Mouse (Mus musculus): ENCODE data around the gene Ccz1.
A peak's percentile ranks its signal among the peaks of the same experiment; 100 is the strongest.

Ccz1 gene

GRCm38 (mm10) chr5:143993849-143994248 is 20.8 kb downstream of the Ccz1 start:
- DNase-seq (ENCODE audit: low spot score) = no peak

DNA sequence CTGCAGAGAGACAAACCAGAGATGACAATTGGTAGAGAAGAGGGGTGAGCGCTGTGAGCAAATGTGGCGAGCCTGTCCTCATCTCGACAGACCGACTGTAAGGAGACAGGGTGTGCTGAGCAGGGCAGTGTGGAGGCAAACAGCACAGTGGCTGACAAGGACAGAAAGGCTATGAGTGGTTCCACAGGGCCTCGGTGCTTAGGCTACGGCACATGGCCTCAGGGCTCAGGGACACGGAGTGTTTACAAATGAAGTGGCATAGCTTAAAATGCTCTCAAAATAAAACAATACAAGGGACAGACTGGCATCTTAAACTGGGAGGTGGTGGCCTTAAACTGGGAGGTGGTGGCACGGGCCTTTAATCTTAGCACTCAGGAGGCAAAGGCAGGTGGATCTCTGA is 21.4 kb downstream of the Ccz1 start:
- peak; percentile 54 for DNase-seq (ENCODE audit: low spot score)

- DNase-seq (ENCODE audit: low spot score) = peak; percentile 92
Observed at GRCm38 (mm10) chr5:143992661-143993060, 22.0 kb downstream of the Ccz1 start.

GRCm38 (mm10) chr5:143990086-143990485 is 24.6 kb downstream of the Ccz1 start:
- no peak for DNase-seq (ENCODE audit: low spot score)

- no peak for DNase-seq (ENCODE audit: low spot score)
Observed at GRCm38 (mm10) chr5:143989046-143989445, 25.6 kb downstream of the Ccz1 start.

DNA sequence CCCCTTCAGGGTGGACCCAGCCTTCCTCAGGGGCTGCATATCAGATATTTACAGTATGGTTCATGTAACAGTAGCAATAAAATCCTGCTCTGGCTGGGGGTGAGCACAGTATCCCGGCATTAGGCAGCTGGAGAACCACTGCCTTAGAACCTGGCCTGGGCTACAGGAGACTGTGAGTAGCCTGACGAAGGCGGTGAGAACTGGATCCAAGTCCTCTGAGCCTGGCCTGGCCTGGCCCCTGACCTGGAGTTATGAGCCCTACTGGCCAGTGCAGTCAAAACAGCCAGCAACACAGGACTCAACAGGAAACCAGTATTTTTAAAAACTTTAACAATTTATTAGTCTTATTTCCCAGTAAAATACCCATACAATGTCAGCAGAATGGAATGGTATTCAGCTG is 27.1 kb downstream of the Ccz1 start:
- DNase-seq (ENCODE audit: low spot score) = no peak

GRCm38 (mm10) chr5:143985381-143985780 is 29.3 kb downstream of the Ccz1 start:
- no peak for DNase-seq (ENCODE audit: low spot score)

DNA sequence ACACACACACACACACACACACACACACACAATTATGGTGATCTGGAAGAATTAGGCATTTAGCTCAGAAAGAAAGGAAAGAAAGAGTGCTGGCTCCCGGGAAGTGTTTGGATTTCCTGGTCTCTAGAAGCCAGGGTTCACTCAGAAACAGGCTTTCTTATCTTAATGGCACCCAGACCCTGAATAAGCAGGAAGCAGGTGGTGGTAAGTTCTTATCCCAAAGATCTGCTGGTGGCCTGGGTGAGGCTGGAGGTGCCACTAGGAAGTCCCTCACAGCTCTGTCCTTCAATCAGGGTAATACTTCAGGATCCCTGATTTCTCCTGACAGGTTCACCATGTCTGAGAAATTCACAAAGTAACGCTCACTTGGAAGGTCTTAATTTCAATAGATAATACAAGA is 32.3 kb downstream of the Ccz1 start:
- no peak for DNase-seq (ENCODE audit: low spot score)

- no peak for DNase-seq (ENCODE audit: low spot score)
Observed at GRCm38 (mm10) chr5:143980858-143981257, 33.8 kb downstream of the Ccz1 start.

DNA sequence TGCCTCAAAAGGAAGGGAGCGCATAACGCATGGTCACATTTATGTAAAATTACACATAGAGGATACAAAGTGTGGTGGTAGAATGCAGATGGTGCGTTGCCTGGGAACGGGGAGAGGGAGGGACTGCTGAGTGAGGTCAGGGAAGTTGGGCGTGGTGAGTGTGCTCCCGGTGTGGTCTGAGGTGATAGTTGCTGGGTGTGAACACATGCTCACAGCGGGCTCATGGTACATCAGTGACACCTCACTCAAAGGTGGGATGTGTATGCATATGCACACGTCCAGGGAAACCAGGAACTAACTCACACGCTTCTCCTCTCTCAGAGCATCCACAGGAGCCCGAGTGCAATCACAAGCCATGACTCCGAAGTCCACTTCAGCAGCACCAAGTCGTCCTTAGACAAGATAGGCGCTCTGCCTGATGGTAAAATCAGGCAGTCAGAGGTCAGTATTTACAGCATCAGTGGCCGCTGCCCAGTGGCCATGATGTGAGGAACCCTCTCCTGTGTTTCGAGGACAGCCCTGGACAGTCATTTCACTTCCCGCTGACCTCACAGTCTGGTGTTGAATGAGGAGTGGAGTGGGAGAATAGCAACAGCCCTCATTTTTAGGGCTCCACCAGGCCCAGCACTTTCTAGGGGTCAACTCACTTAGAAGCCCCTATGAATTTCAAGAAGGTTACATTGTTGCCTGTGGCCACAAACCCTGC is 37.8 kb downstream of the Ccz1 start:
- no peak for DNase-seq (ENCODE audit: low spot score)

DNA sequence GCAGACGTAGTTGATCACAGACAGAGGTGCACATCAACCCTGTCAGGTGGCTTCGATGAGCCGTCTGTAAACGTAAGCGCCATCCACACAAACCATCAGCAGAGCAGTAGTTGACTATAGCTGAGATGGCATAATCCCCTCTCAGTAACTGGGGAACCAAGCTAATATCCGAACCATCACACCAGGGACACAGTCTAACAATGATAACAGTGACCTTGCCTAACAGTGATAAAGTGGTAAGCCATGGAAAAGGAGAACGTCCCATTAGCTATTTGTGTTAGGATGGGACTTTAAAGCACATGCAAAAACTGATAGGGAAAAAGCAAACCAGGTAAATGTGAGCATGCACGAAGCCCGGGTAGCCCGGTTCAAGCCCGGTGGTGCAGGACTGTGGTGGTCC is 38.4 kb downstream of the Ccz1 start:
- DNase-seq (ENCODE audit: low spot score) = no peak

DNA sequence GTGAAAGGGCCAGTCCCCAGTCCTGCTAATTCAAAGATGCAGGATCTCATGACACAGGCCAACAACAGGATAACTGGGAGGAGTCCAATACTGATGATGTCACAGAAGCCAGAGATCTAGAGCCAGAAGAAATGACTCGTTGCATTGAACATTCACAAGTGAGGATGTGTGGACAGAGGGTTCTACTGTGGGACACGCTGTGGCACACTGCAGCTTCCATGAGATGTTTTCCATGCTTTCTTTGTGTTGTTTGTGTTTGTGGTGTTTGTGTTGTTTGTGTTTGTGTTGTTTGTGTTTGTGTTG is 39.1 kb downstream of the Ccz1 start:
- DNase-seq (ENCODE audit: low spot score) = no peak

DNA sequence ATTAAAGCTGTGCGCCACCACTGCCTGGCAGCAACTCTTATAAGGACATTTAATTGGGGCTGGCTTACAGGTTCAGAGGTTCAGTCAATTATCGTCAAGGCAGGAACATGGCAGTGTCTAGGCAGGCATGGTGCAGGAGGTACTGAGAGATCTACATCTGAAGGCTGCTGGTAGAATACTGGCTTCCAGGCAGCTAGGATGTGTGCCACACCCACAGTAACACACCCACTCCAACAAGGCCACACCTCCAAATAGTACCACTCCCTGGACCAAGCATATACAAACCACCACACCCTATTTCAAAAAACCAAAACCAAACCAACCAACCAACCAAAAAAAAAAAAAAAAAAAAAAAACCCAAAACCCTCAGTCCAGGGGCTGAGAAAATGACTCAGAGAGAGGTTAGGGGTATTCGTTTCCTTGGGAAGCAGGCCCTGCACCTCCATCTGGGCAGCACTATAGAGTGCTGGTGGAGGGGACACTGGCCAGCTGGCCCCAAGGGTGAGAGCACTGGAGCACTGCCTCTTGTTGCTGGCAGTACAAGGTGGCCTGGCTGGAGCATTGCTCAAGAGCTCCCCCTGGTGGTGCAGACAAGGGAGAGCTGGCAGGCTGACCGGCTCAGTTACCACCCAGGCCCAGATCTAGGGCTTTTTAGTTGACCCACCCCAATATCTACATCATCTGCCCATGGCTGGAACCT is 39.6 kb downstream of the Ccz1 start:
- DNase-seq (ENCODE audit: low spot score) = peak; percentile 47

- no peak for DNase-seq (ENCODE audit: low spot score)
Observed at GRCm38 (mm10) chr5:143972628-143973027, 42.0 kb downstream of the Ccz1 start.

DNA sequence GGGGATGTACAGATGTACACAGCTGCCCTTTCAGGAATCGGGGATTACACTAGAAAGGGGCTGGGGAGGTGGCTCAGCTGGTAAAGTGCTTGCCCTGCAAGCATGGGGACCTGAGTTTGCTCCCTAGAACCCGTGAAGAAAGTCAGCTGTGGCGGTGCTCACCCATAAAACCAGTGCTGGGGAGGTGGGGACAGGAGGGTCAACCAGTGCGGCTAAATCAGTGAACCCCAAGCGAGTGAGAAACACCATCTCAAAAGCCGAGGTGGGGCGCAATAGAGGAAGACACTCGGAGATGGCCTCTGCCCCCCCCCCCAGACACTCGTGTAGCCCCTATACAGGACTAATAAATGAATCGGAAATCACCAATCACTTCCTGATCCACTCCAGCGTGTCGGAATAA is 48.0 kb downstream of the Ccz1 start:
- DNase-seq (ENCODE audit: low spot score) = no peak

DNA sequence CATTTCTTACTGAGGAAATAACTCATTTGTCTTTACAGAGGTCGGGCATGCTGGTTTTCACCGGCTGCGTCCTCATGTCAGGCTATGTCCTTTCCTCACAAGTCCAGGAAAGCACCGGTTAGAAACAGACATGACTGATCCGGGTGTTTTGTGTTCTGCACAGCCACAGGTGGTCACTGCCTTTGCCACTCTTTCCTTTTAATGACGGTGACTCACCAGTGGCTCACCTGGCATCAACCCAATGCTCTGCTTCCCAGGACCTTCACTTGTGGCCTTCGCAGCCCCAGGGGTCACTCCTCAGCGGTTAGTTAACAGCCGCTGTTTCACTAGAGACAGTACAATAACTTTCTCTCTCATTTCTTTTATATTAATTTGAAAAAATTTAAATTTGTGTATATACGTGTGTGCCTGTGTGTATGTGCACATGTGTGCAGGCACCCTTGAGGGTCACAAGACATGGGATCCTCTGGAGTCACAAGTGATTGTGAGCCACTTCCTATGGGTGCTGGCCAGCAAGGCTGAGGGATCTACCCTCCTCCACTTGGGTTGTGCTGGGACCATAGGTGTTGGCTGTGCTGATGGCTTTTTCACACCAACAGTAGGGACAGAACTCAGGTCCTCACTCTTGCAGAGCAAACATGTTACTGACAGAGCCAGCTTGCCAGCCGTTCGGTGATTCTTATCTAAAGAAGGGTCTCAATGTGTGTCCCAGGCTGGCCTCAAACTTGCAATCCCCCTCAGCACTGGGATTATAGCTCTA is 48.9 kb downstream of the Ccz1 start:
- DNase-seq (ENCODE audit: low spot score) = no peak

GRCm38 (mm10) chr5:143961176-143961575 is 53.5 kb downstream of the Ccz1 start:
- DNase-seq (ENCODE audit: low spot score) = no peak

DNA sequence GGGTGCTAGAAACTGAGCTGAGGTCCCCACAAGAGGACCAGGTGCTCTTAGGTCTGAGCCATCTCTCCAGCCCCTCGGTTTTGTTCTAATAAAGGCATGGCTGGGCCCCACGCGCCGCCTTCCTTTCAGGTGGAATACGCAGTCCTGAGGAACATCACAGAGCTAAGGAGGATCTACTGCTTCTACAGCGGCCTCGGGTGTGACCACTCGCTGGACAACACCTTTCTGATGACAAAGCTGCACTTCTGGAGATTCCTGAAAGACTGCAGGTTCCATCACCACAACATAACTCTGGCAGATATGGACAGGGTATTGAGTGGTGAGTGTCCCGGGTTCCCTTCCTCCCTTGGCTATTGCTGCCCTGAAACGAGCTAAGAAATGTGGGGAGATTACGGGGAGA is 55.1 kb downstream of the Ccz1 start:
- DNase-seq (ENCODE audit: low spot score) = no peak

DNA sequence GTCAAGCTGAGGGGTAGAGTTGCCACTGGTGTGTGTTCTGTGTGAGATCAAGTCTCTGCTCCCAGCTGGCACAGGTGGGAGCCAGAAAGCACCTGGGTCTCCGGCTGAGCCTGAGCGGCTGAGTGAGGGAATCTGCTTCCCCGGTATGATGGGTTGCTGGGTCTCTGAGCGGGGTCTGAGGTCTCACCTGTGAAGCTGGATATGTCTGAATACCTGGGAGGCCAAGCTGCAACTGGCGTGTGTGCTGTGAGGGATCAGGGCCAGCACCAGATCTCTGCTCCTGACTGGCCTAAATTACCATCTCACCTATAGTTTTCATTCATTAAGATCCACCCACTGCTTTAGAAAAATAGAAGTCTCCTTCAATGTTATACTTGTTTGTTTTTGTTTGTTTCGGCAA is 57.6 kb downstream of the Ccz1 start:
- DNase-seq (ENCODE audit: low spot score) = no peak

- no peak for DNase-seq (ENCODE audit: low spot score)
Observed at GRCm38 (mm10) chr5:143950016-143950415, 64.7 kb downstream of the Ccz1 start.

DNA sequence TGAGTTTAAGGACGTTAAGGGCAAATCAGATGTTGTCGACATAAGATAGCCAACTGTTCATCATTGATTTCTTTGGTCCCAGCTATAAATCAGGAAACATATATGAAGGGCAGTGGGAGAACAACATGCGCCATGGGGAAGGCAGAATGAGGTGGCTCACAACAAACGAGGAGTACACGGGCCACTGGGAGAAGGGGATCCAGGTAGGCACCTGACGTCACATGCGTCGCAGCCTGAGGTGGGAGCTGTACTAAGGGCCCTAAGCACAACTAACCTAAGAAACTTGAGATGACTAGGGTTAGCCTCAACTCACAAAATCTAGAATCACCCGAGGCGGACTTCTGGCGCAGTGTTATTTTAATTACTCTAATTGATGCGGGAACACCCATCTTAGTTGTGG is 66.3 kb downstream of the Ccz1 start:
- DNase-seq (ENCODE audit: low spot score) = no peak

DNA sequence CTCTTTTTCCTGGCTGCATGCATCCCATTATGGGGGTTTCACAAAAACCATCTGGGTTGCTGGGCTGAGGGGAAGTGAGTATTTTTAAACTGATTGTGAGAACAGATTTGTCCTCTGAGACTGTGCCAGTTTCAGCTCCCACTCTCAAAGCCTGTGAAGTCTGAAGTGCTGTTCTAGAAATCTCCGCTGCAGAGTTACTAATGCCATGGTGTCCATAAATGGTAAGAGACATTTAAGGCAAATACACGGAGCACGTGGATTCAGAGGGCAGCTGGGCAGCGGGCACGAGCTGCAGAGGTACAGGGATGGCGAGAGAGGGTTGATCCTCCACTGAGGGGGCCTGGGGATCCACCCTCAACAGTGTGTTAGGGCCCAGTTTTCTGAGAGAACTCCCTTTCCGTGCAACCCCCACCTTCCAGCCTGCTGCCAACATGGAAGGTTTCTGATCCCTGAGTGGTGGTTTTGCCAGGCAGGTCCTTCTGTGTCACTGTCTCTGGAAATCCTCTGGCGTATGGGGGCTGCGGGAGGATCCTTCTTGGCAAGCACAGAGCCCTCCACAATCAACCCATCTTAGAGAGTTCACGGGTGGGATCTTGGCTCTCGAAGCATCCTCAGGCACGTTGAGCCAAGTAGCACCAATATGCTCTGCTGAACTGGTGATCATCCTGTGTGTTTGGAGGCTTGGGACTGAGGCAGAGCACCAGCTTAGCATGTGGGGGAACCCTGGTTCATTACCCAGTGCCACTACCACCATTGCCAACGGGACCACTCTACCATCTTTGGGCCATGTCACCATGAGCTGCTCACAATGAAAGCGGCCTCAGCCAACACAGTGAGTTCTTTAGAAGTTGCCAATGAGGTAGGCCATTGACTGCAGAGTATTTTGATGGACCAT is 71.2 kb downstream of the Ccz1 start:
- DNase-seq (ENCODE audit: low spot score) = no peak

All from lung, postnatal 25 days (tissue).